23 mouse cellular contexts compared by ENCODE assay signal in the genomic region with DNA sequence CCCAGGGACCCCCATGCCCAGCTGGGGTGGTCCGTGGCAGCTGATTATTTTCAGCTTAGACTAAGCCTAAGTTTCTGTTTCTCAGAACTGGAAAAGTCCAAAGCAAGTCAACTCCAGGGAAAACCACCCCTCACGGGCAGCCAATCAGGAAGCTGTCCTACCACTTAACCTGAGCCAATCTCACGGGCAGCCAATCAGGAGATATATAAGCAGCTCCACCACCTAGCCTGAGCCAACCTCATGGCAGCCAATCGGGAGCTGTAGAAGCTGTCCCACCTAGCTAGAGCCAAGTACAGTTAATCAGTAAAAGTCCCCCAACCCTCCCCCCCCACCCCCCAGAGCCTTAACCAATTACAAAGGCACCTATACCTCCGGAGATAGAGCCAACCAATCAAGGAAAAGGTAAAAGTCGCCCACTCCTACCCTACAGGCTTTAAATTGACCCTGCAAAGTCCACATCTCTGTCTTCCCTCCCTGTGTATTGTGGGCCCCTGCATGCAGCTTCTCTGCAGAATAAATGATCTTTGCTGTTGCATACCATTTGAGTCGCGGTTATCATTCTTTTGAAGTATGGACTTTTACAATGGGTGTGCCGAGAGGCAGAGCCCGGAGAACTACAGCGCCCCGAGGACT. TPM values are rescaled to one million over a fixed set of nuclear protein-coding genes. Genes with fewer than 3 reads are reported as not detected.
DNase-seq lines count a peak whose midpoint lies in the region; ATAC-seq lines count a peak whose summit lies in the region.
"Had no signal": no experiment of that assay in that cellular context is flagged by ENCODE, and none has a peak within 500 bp of the region (broad histone marks: within the 10 kb centered on the region; RNA-seq: fewer than 3 reads in every experiment).

No protein-coding gene starts in this region.

- no peak overlapping the region for H3K4me3 ChIP-seq in kidney, embryonic 14.5 days (ENCODE audit: low read length)
- H3K4me3 ChIP-seq in intestine, embryonic 16.5 days (ENCODE audit: low read length): no peak overlapping the region
- H3K4me3 ChIP-seq in heart, embryonic 11.5 days (ENCODE audit: low read depth, low read length): no peak overlapping the region
- H3K4me3 ChIP-seq: embryonic facial prominence, embryonic 13.5 days; forebrain, embryonic 12.5 days; gastrocnemius, adult 2 months; heart, embryonic 13.5 days; hindbrain, embryonic 12.5 days had no signal

- no peaks in the 10 kb centered on the region for H3K36me3 ChIP-seq in kidney, embryonic 14.5 days (ENCODE audit: control insufficient read depth, insufficient read depth, low read length)
- H3K36me3 ChIP-seq in intestine, embryonic 16.5 days (ENCODE audit: control insufficient read depth, insufficient read depth, low read length): no peaks in the 10 kb centered on the region
- H3K36me3 ChIP-seq in heart, embryonic 11.5 days (ENCODE audit: control insufficient read depth, insufficient read depth, low read length): no peaks in the 10 kb centered on the region
- H3K36me3 ChIP-seq: embryonic facial prominence, embryonic 13.5 days; forebrain, embryonic 12.5 days; G1E; heart, embryonic 13.5 days; hindbrain, embryonic 12.5 days had no signal

- H3K9me3 ChIP-seq in kidney, embryonic 14.5 days (ENCODE audit: control insufficient read depth, low read length): no peaks in the 10 kb centered on the region
- no peaks in the 10 kb centered on the region for H3K9me3 ChIP-seq in intestine, embryonic 16.5 days (ENCODE audit: control insufficient read depth, low read length)
- no peaks in the 10 kb centered on the region for H3K9me3 ChIP-seq in heart, embryonic 11.5 days (replicated peaks; ENCODE audit: control insufficient read depth, low read length)
- H3K9me3 ChIP-seq: embryonic facial prominence, embryonic 13.5 days; forebrain, embryonic 12.5 days; G1E; heart, embryonic 13.5 days; hindbrain, embryonic 12.5 days had no signal

- peak; percentile 5 to 18 for DNase-seq in kidney, postnatal 36 days
- DNase-seq in R1 (ENCODE audit: low read depth, low spot score): peak; percentile 80
- no peak for DNase-seq in right cerebral cortex, postnatal 4 days
- DNase-seq: adrenal gland, postnatal 25 days; cerebellum, adult 18-20 months; cerebellum, adult 9-11 months; cerebellum, postnatal 36 days; gastrocnemius, adult 2 months; gastrocnemius, postnatal 25 days; heart, postnatal 4 days had no signal

- H3K4me2 ChIP-seq in kidney, embryonic 14.5 days (replicated peaks; ENCODE audit: low read depth, low read length): no peak overlapping the region
- H3K4me2 ChIP-seq in intestine, embryonic 16.5 days (ENCODE audit: low read depth, low read length): peak overlapping the region; percentile 25
- no peak overlapping the region for H3K4me2 ChIP-seq in heart, embryonic 11.5 days
- H3K4me2 ChIP-seq: embryonic facial prominence, embryonic 13.5 days; forebrain, embryonic 12.5 days; heart, embryonic 13.5 days; hindbrain, embryonic 12.5 days had no signal

- 86% methylated on average over 12 of the region's 12 CpGs for WGBS in kidney, embryonic 14.5 days
- 63% methylated on average over 12 of the region's 12 CpGs for WGBS in intestine, embryonic 16.5 days
- 82% methylated on average over 12 of the region's 12 CpGs for WGBS in heart, embryonic 11.5 days (ENCODE audit: insufficient replicate concordance)

- ATAC-seq in kidney, embryonic 14.5 days (ENCODE audit: low FRiP score, low TSS enrichment): no peak
- peak; percentile 92 for ATAC-seq in intestine, embryonic 16.5 days
- ATAC-seq in heart, embryonic 11.5 days (replicated peaks; ENCODE audit: insufficient number of reproducible peaks, low FRiP score, low TSS enrichment): no peak
- ATAC-seq: forebrain, embryonic 16.5 days; hindbrain, embryonic 16.5 days had no signal

- H3K27me3 ChIP-seq in kidney, embryonic 14.5 days (ENCODE audit: control insufficient read depth, insufficient read depth, low read length): no peaks in the 10 kb centered on the region
- H3K27me3 ChIP-seq in intestine, embryonic 16.5 days (replicated peaks; ENCODE audit: control insufficient read depth, insufficient read depth, low read length): no peaks in the 10 kb centered on the region
- no peaks in the 10 kb centered on the region for H3K27me3 ChIP-seq in heart, embryonic 11.5 days (ENCODE audit: control insufficient read depth, insufficient read depth, low read length)
- H3K27me3 ChIP-seq: CH12.LX; embryonic facial prominence, embryonic 13.5 days; hindbrain, embryonic 12.5 days had no signal

- no peak overlapping the region for H3K9ac ChIP-seq in kidney, embryonic 14.5 days (ENCODE audit: low read depth, low read length)
- no peak overlapping the region for H3K9ac ChIP-seq in intestine, embryonic 16.5 days (ENCODE audit: low read depth, low read length)
- no peak overlapping the region for H3K9ac ChIP-seq in heart, embryonic 11.5 days (ENCODE audit: low read depth, low read length)
- H3K9ac ChIP-seq: embryonic facial prominence, embryonic 13.5 days; forebrain, embryonic 12.5 days; heart, embryonic 13.5 days; hindbrain, embryonic 12.5 days had no signal

- no peaks in the 10 kb centered on the region for H3K4me1 ChIP-seq in kidney, embryonic 14.5 days (ENCODE audit: control insufficient read depth, insufficient read depth, low read length)
- no peaks in the 10 kb centered on the region for H3K4me1 ChIP-seq in intestine, embryonic 16.5 days (ENCODE audit: control insufficient read depth, insufficient read depth, low read length)
- H3K4me1 ChIP-seq in heart, embryonic 11.5 days (ENCODE audit: control insufficient read depth, insufficient read depth, low read length): no peaks in the 10 kb centered on the region
- H3K4me1 ChIP-seq: embryonic facial prominence, embryonic 13.5 days; forebrain, embryonic 12.5 days; hindbrain, embryonic 12.5 days had no signal

- H3K27ac ChIP-seq in kidney, embryonic 14.5 days (ENCODE audit: low read depth, low read length): no peak overlapping the region
- H3K27ac ChIP-seq in intestine, embryonic 16.5 days (ENCODE audit: low read length): no peak overlapping the region
- H3K27ac ChIP-seq in heart, embryonic 11.5 days (ENCODE audit: low read depth, low read length): no peak overlapping the region
- H3K27ac ChIP-seq: embryonic facial prominence, embryonic 13.5 days; forebrain, embryonic 12.5 days; gastrocnemius, adult 2 months; heart, embryonic 13.5 days; hindbrain, embryonic 12.5 days had no signal

RNA-seq across cellular contexts. Expression of a gene that starts 5.9 kb away (rescaled TPM):
- polyA plus RNA-seq in kidney, embryonic 14.5 days (2014; fragmentation: Nextera tagmentation; extraction: Ambion mirVana): 10.0 and 15.6 TPM in 2 replicates
- 9.2 and 9.3 TPM in 2 replicates for polyA plus RNA-seq in intestine, embryonic 16.5 days (2015; fragmentation: Nextera tagmentation; extraction: Ambion mirVana)
- polyA plus RNA-seq in heart, embryonic 11.5 days (2014; fragmentation: Nextera tagmentation; extraction: Ambion mirVana): 5.9 and 6.1 TPM in 2 replicates

RNA-seq across cellular contexts. Expression of a gene that starts 19.0 kb away (rescaled TPM):
- 0.10 TPM in 1 of 2 replicates, not detected in the other for polyA plus RNA-seq in kidney, embryonic 14.5 days (2014; fragmentation: Nextera tagmentation; extraction: Ambion mirVana)
- polyA plus RNA-seq in intestine, embryonic 16.5 days (2015; fragmentation: Nextera tagmentation; extraction: Ambion mirVana): 0.04 TPM in 1 of 2 replicates, not detected in the other
- 0.34 TPM in 1 of 2 replicates, not detected in the other for polyA plus RNA-seq in heart, embryonic 11.5 days (2014; fragmentation: Nextera tagmentation; extraction: Ambion mirVana)
- polyA plus RNA-seq: adrenal gland, adult 2 months; G1E; heart, embryonic 13.5 days; heart, postnatal 0 days had no signal

RNA-seq across cellular contexts. Expression of a gene that starts 28.3 kb away (rescaled TPM):
- polyA plus RNA-seq in kidney, embryonic 14.5 days (2014; fragmentation: Nextera tagmentation; extraction: Ambion mirVana): 0.07 and 0.08 TPM in 2 replicates
- polyA plus RNA-seq in intestine, embryonic 16.5 days (2015; fragmentation: Nextera tagmentation; extraction: Ambion mirVana): 0.06 and 0.11 TPM in 2 replicates
- polyA plus RNA-seq in heart, embryonic 11.5 days (2014; fragmentation: Nextera tagmentation; extraction: Ambion mirVana): 0.21 TPM in 1 of 2 replicates, not detected in the other
- polyA plus RNA-seq: adrenal gland, adult 2 months; forebrain, embryonic 16.5 days; G1E had no signal

RNA-seq across cellular contexts. Expression of a gene that starts 45.0 kb away (rescaled TPM):
- polyA plus RNA-seq in kidney, embryonic 14.5 days (2014; fragmentation: Nextera tagmentation; extraction: Ambion mirVana): not detected in 2 replicates
- polyA plus RNA-seq in intestine, embryonic 16.5 days (2015; fragmentation: Nextera tagmentation; extraction: Ambion mirVana): not detected in 2 replicates
- polyA plus RNA-seq in heart, embryonic 11.5 days (2014; fragmentation: Nextera tagmentation; extraction: Ambion mirVana): not detected in 2 replicates
- polyA plus RNA-seq: adrenal gland, adult 2 months; embryonic facial prominence, embryonic 13.5 days; forebrain, embryonic 12.5 days; forebrain, embryonic 16.5 days; G1E; heart, embryonic 13.5 days; heart, postnatal 0 days; hindbrain, embryonic 12.5 days; hindbrain, embryonic 16.5 days had no signal

RNA-seq across cellular contexts. Expression of a gene that starts 50.1 kb away (rescaled TPM):
- polyA plus RNA-seq in kidney, embryonic 14.5 days (2014; fragmentation: Nextera tagmentation; extraction: Ambion mirVana): not detected in 2 replicates
- not detected in 2 replicates for polyA plus RNA-seq in intestine, embryonic 16.5 days (2015; fragmentation: Nextera tagmentation; extraction: Ambion mirVana)
- polyA plus RNA-seq in heart, embryonic 11.5 days (2014; fragmentation: Nextera tagmentation; extraction: Ambion mirVana): not detected in 2 replicates
- polyA plus RNA-seq: adrenal gland, adult 2 months; embryonic facial prominence, embryonic 13.5 days; forebrain, embryonic 12.5 days; forebrain, embryonic 16.5 days; G1E; heart, embryonic 13.5 days; heart, postnatal 0 days; hindbrain, embryonic 12.5 days; hindbrain, embryonic 16.5 days had no signal
